Comparison of ENCODE assay signal across 16 mouse cellular contexts in genomic region chr15:11749509-11749908, GRCm38 (mm10).
DNase-seq lines count a peak whose midpoint lies in the region.
"Had no signal": no experiment of that assay in that cellular context is flagged by ENCODE, and none has a peak within 500 bp of the region (broad histone marks: within the 10 kb centered on the region; RNA-seq: fewer than 3 reads in every experiment).

No protein-coding gene starts in this region.

- DNase-seq in frontal cortex, postnatal 36 days (ENCODE audit: low spot score in 2 of 2): peak; percentile 5 to 24
- DNase-seq in frontal cortex, postnatal 25 days (ENCODE audit: low spot score in 2 of 2): no peak
- DNase-seq in layer of hippocampus, adult 9-11 months: peak; percentile 16
- no peak for DNase-seq in layer of hippocampus, postnatal 10 days (ENCODE audit: low spot score in 2 of 2)
- DNase-seq in right cerebral cortex, postnatal 10 days (ENCODE audit: low spot score in 2 of 2): peak; percentile 33 to 44
- DNase-seq in right cerebral cortex, postnatal 25 days: no peak
- DNase-seq in testis, postnatal 14 days (ENCODE audit: low spot score): no peak
- DNase-seq: adrenal gland, adult 2 months; adrenal gland, postnatal 14 days; B cell, adult 2 months; cerebellum, adult 11-12 months; cerebellum, adult 8-10 months; cerebellum, postnatal 10 days; cerebellum, postnatal 36 days; embryo, embryonic 11 days; gastrocnemius, postnatal 10 days had no signal

Comparison
In these comparisons a context has a peak if more than half of its experiments do, and no peak if none do; other contexts are left out.
1. DNase-seq: peak in frontal cortex, postnatal 36 days (2 of 2), layer of hippocampus, adult 9-11 months (single experiment) and right cerebral cortex, postnatal 10 days (2 of 2); none in frontal cortex, postnatal 25 days (0 of 2), layer of hippocampus, postnatal 10 days (0 of 2), right cerebral cortex, postnatal 25 days (single experiment) and testis, postnatal 14 days (single experiment).